Mouse (Mus musculus) layer of hippocampus, adult 18-20 months (tissue): ENCODE data around the gene Tubg1. TPM values are rescaled to one million over a fixed set of nuclear protein-coding genes. Genes with fewer than 3 reads are reported as not detected.
"Not testable (repeated sequence)": the region's sequence is repeated elsewhere in the genome, so short reads cannot be mapped to it uniquely, and the experiment has no call there.

ENCODE experiments used
- DNase-seq, 2 experiments: peaks; one replicate each; pipeline ENCODE4 v3.0.0; 2022; ENCODE audit warnings: low spot score in 2 of 2
- total RNA-seq, 2 experiments: library from RNA; stranded (reverse); gene quantifications; 2 replicates each; pipeline ENCODE4 v1.2.3; 2021

Tubg1 gene
- total RNA-seq, 2 experiments from 2014 or later: 43.7 to 46.5 TPM

GRCm38 (mm10) chr11:101140164-101140819 lies 20.6 kb downstream of the Tubg1 start:
- no peak for DNase-seq

GRCm38 (mm10) chr11:101141088-101141487 lies 21.4 kb downstream of the Tubg1 start:
- DNase-seq: no peak

GRCm38 (mm10) chr11:101142215-101142967 lies 22.7 kb downstream of the Tubg1 start:
- DNase-seq: no peak

GRCm38 (mm10) chr11:101143338-101144225 lies 23.8 kb downstream of the Tubg1 start:
- DNase-seq: peak in 1 of 2 experiments; percentile 63

GRCm38 (mm10) chr11:101146377-101146776 lies 26.6 kb downstream of the Tubg1 start:
- DNase-seq: no peak

- DNase-seq: no peak
These were observed 29.0 kb downstream of the Tubg1 start for GRCm38 (mm10) chr11:101148751-101149150.

GRCm38 (mm10) chr11:101149178-101150105 lies 29.7 kb downstream of the Tubg1 start:
- DNase-seq: no peak

- no peak for DNase-seq
These were observed 31.3 kb downstream of the Tubg1 start for GRCm38 (mm10) chr11:101151063-101151462.

GRCm38 (mm10) chr11:101152825-101153224 lies 33.1 kb downstream of the Tubg1 start:
- no peak for DNase-seq

- no peak for DNase-seq
These were observed 34.9 kb downstream of the Tubg1 start for GRCm38 (mm10) chr11:101154648-101155047.

- DNase-seq: no peak
These were observed 35.4 kb downstream of the Tubg1 start for GRCm38 (mm10) chr11:101155151-101155550.

- peak; percentile 78 to 88 for DNase-seq
These were observed 36.1 kb downstream of the Tubg1 start, which contains the start of gene Tubg2 for GRCm38 (mm10) chr11:101155728-101156371. TSS of gene Tubg2 (plus strand) at chr11:101155907.

GRCm38 (mm10) chr11:101160151-101160550 lies 40.4 kb downstream of the Tubg1 start:
- not testable (repeated sequence) for DNase-seq

- not testable (repeated sequence) for DNase-seq
These were observed 41.3 kb downstream of the Tubg1 start for GRCm38 (mm10) chr11:101160981-101161505.

GRCm38 (mm10) chr11:101161551-101161950 lies 41.8 kb downstream of the Tubg1 start:
- no peak for DNase-seq

- no peak for DNase-seq
These were observed 42.6 kb downstream of the Tubg1 start for GRCm38 (mm10) chr11:101162301-101162700.

GRCm38 (mm10) chr11:101162772-101163171 lies 43.0 kb downstream of the Tubg1 start:
- peak in 1 of 2 experiments; percentile 43 for DNase-seq

- no peak for DNase-seq
These were observed 44.0 kb downstream of the Tubg1 start for GRCm38 (mm10) chr11:101163476-101164350.

- no peak for DNase-seq
These were observed 44.6 kb downstream of the Tubg1 start for GRCm38 (mm10) chr11:101164351-101164665.
